Mouse (Mus musculus) embryonic facial prominence, embryonic 15.5 days (tissue): ENCODE measurements around the gene Defa23. TPM values are rescaled to one million over a fixed set of nuclear protein-coding genes. Genes with fewer than 3 reads are reported as not detected.
"Not testable (repeated sequence)": the region's sequence is repeated elsewhere in the genome, so short reads cannot be mapped to it uniquely, and the experiment has no call there.

Source experiments
- ATAC-seq: fragments of 200-750 bp; cut with Nextera tagmentation; 2 replicates; pipeline ENCODE4 v1.8.0; 2017; ENCODE audit warnings: low read depth, moderate TSS enrichment; ENCODE audit not compliant: insufficient number of reproducible peaks, low FRiP score, low TSS enrichment
- H3K27ac ChIP-seq: fragments of 300-500 bp; sonication (generic); replicated peaks from 2 replicates; pipeline ENCODE4 v1.5.1; 2015; ENCODE audit warnings: mild to moderate bottlenecking, inconsistent platforms
- H3K27me3 ChIP-seq: fragments of 300-500 bp; sonication (generic); 2 replicates; pipeline ENCODE4 v1.6.1; 2015; ENCODE audit warnings: inconsistent platforms
- H3K36me3 ChIP-seq: fragments of 300-500 bp; sonication (generic); 2 replicates; pipeline ENCODE4 v1.6.1; 2015; ENCODE audit warnings: mild to moderate bottlenecking, inconsistent platforms
- H3K4me1 ChIP-seq: fragments of 300-500 bp; sonication (generic); 2 replicates; pipeline ENCODE4 v1.6.1; 2015; ENCODE audit warnings: inconsistent platforms
- H3K4me2 ChIP-seq: fragments of 300-500 bp; sonication (generic); replicated peaks from 2 replicates; pipeline ENCODE4 v1.6.1; 2015; ENCODE audit warnings: mild to moderate bottlenecking, inconsistent platforms
- H3K4me3 ChIP-seq: fragments of 300-500 bp; sonication (generic); replicated peaks from 2 replicates; pipeline ENCODE4 v1.5.1; 2015; ENCODE audit warnings: mild to moderate bottlenecking, inconsistent platforms
- H3K9ac ChIP-seq: fragments of 300-500 bp; sonication (generic); 2 replicates; pipeline ENCODE4 v1.6.1; 2015; ENCODE audit warnings: inconsistent platforms
- H3K9me3 ChIP-seq: fragments of 300-500 bp; sonication (generic); replicated peaks from 2 replicates; pipeline ENCODE4 v1.6.1; 2016; ENCODE audit warnings: inconsistent platforms
- WGBS: fragments of 180-500 bp; shearing (Covaris S2); methylation state at CpG from one replicate; pipeline ENCODE4 v1.1.7; 2015; 5-methylcytosine and 5-hydroxymethylcytosine counted together
- polyA plus RNA-seq: library from polyadenylated mRNA; unstranded; fragments of >200 nt; fragmentation: Nextera tagmentation; extraction: Ambion mirVana; gene quantifications from 2 replicates; pipeline ENCODE4 v1.2.1, GENCODE M21; 2015

Gene Defa23
- polyA plus RNA-seq, result not detected in 2 replicates

- ATAC-seq, H3K4me2 ChIP-seq, H3K27ac ChIP-seq, H3K9ac ChIP-seq, H3K9me3 ChIP-seq, H3K4me3 ChIP-seq, H3K4me1 ChIP-seq, H3K36me3 ChIP-seq, H3K27me3 ChIP-seq: not testable (repeated sequence)
- WGBS, result no CpG with 5 or more reads among the region's 1 CpGs
Measured at GRCm38 (mm10) chr8:21054747-21055146, at the start of gene Defa23. Gene Defa23, plus strand, starts transcription at chr8:21055047.

GRCm38 (mm10) chr8:21006801-21007200, 48.0 kb upstream of the Defa23 start:
- no peaks in the 10 kb centered on the region for H3K36me3 ChIP-seq
- no peak overlapping the region for H3K4me3 ChIP-seq
- H3K4me1 ChIP-seq, result no peaks in the 10 kb centered on the region
- WGBS, result 28% methylated on average over 1 of the region's 1 CpGs
- H3K27me3 ChIP-seq, result no peaks in the 10 kb centered on the region
- 0 out of 2 replicates have a peak, but pooled peaks cover 5% of the 10 kb centered on the region for H3K9me3 ChIP-seq
- H3K9ac ChIP-seq, result no peak overlapping the region
- ATAC-seq, result no peak
- H3K4me2 ChIP-seq, result no peak overlapping the region
- H3K27ac ChIP-seq, result no peak overlapping the region

DNA sequence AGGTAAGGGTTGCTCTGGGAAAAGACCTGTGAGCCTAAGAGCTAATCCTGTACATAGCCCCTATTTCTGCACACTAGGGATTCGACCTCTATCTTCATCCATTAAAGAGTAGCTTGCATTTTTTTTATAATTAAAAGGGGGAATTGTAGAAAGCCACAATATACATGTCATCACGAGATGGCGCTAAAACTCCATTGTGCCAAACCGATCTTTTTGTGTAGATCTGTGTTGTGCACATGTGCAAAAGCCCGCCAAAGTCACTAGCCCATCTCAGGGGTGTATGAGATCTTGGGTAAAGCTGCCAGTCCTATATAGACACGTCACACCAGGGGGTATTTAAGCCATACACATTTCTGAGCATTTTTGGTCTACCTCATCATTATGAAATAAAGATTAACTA, 46.3 kb upstream of the Defa23 start:
- H3K4me2 ChIP-seq, H3K4me1 ChIP-seq, H3K9me3 ChIP-seq, H3K9ac ChIP-seq, H3K27ac ChIP-seq, H3K36me3 ChIP-seq, H3K4me3 ChIP-seq, H3K27me3 ChIP-seq, ATAC-seq: not testable (repeated sequence)
- WGBS, result 44% methylated on average over 6 of the region's 6 CpGs

GRCm38 (mm10) chr8:21010548-21010947, 44.3 kb upstream of the Defa23 start:
- not testable (repeated sequence) for H3K9ac ChIP-seq, H3K4me1 ChIP-seq, H3K9me3 ChIP-seq, H3K36me3 ChIP-seq, H3K27ac ChIP-seq, ATAC-seq, H3K4me3 ChIP-seq, H3K27me3 ChIP-seq, H3K4me2 ChIP-seq
- 69% methylated on average over 1 of the region's 1 CpGs for WGBS

GRCm38 (mm10) chr8:21025245-21025644, 29.6 kb upstream of the Defa23 start, which contains the start of gene Defa21:
Gene Defa21, plus strand, starts transcription at chr8:21025545.
- not testable (repeated sequence) for H3K9ac ChIP-seq, H3K9me3 ChIP-seq, ATAC-seq

GRCm38 (mm10) chr8:21064738-21065137, 9.9 kb downstream of the Defa23 start, which contains the start of gene Defa35:
Gene Defa35, plus strand, starts transcription at chr8:21065038.
- H3K4me3 ChIP-seq, H3K4me1 ChIP-seq, H3K4me2 ChIP-seq, H3K27ac ChIP-seq, H3K27me3 ChIP-seq, H3K36me3 ChIP-seq, ATAC-seq, H3K9ac ChIP-seq, H3K9me3 ChIP-seq: not testable (repeated sequence)
- WGBS, result 61% methylated on average over 1 of the region's 1 CpGs

More at GRCm38 (mm10) chr8:21025245-21025644, 29.6 kb upstream of the Defa23 start, which contains the start of gene Defa21:
- not testable (repeated sequence) for H3K4me2 ChIP-seq, H3K36me3 ChIP-seq, H3K27ac ChIP-seq, H3K27me3 ChIP-seq, H3K4me3 ChIP-seq, H3K4me1 ChIP-seq
- no CpG with 5 or more reads among the region's 1 CpGs for WGBS

DNA sequence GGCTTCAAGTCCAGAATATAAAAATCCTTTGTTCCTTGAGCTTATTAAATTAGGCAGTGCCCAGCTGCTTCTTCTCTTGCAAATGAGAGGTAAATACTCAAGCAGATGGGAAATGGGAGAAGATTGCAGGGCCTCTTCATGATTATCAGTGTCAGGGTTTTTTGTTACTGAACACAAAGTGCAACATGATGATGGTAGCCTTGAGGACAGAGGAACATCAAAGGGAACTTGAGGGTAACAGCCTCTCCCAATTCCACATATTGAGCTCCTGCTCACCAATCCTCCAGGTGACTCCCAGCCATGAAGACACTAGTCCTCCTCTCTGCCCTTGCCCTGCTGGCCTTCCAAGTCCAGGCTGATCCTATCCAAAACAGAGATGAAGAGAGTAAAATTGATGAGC, 29.3 kb downstream of the Defa23 start, which contains the start of gene Defa25:
Gene Defa25, plus strand, starts transcription at position 301 of the 400 bp plus-strand sequence.
- ATAC-seq, H3K9ac ChIP-seq, H3K4me1 ChIP-seq, H3K4me3 ChIP-seq, H3K9me3 ChIP-seq, H3K36me3 ChIP-seq, H3K27ac ChIP-seq, H3K4me2 ChIP-seq, H3K27me3 ChIP-seq: not testable (repeated sequence)

DNA sequence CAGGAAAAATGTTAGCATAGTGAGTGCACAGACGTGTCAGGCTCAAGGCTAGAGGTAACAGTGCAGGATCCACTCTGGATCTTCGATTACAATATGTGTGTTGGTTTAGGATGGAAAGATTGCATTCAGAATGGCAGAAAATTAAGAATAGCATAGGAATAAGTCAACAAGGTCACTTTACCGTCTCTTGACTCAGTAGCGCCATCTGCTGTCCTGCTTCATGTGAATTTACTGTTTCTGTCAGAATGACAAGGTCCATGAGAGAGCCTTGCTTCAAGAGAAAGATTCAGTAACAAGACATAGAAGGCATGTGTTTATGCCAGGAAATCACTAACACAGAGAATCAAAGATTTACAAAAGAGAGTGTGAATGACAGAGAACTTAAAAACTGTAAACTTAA, 38.3 kb downstream of the Defa23 start:
- Histone ChIP-seq H3K9me3 (no peaks in the 10 kb centered on the region), H3K4me1 (no peaks in the 10 kb centered on the region), H3K9ac (no peak overlapping the region), H3K27ac (no peak overlapping the region), H3K4me2 (no peak overlapping the region), H3K4me3 (no peak overlapping the region), H3K27me3 (no peaks in the 10 kb centered on the region), H3K36me3 (no peaks in the 10 kb centered on the region)
- no peak for ATAC-seq
- 36% methylated on average over 4 of the region's 4 CpGs for WGBS

DNA sequence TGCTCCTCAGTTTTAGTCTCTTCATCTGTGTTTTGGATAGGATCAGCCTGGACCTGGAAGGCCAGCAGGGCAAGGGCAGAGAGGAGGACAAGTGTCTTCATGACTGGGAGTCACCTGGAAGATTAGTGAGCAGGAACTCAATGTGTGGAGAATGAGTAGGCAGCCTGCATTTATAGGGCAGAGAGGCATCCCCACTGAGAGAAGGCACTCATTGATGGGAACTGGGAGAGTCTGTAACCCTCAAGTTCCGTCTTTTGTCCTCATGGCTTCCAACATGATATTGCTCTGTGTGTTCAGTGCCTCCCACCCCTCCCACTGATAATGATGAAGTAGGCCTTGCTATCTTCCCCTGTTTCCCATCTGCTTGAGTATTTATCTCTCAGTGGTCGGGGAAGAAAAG, 41.1 kb downstream of the Defa23 start, which contains the start of gene Gm14851:
Gene Gm14851, minus strand, starts transcription at position 101 of the 400 bp plus-strand sequence.
- H3K27ac ChIP-seq, H3K9me3 ChIP-seq, H3K4me2 ChIP-seq, ATAC-seq, H3K27me3 ChIP-seq, H3K9ac ChIP-seq, H3K4me1 ChIP-seq, H3K4me3 ChIP-seq, H3K36me3 ChIP-seq: not testable (repeated sequence)
- 63% methylated on average over 1 of the region's 2 CpGs for WGBS

Other genes with a start within 250 kb of the Defa23 start
- not detected in 2 replicates for gene Defb33, start 162.4 kb upstream of the Defa23 start, polyA plus RNA-seq
- gene Gm15056, start 152.4 kb upstream of the Defa23 start, polyA plus RNA-seq, result not detected in 2 replicates
- not detected in 2 replicates for gene Gm6040, start 133.0 kb upstream of the Defa23 start, polyA plus RNA-seq
- gene AY761185, start 110.3 kb upstream of the Defa23 start, polyA plus RNA-seq, result not detected in 2 replicates
- gene Defa21, start 29.5 kb upstream of the Defa23 start, polyA plus RNA-seq, result not detected in 2 replicates
- not detected in 2 replicates for gene Defa35, start 10.0 kb downstream of the Defa23 start, polyA plus RNA-seq
- gene Defa25, start 29.4 kb downstream of the Defa23 start, polyA plus RNA-seq, result not detected in 2 replicates
- not detected in 2 replicates for gene Gm14851, start 41.0 kb downstream of the Defa23 start, polyA plus RNA-seq
- gene Defa30, start 79.6 kb downstream of the Defa23 start, polyA plus RNA-seq, result not detected in 2 replicates
- gene Defa22, start 107.2 kb downstream of the Defa23 start, polyA plus RNA-seq, result not detected in 2 replicates
- gene Defa31, start 136.6 kb downstream of the Defa23 start, polyA plus RNA-seq, result not detected in 2 replicates
- gene Gm15293, start 146.5 kb downstream of the Defa23 start, polyA plus RNA-seq, result not detected in 2 replicates
- not detected in 2 replicates for gene Gm15292, start 194.7 kb downstream of the Defa23 start, polyA plus RNA-seq